9 mouse cellular contexts compared by ENCODE assay signal in the genomic region with DNA sequence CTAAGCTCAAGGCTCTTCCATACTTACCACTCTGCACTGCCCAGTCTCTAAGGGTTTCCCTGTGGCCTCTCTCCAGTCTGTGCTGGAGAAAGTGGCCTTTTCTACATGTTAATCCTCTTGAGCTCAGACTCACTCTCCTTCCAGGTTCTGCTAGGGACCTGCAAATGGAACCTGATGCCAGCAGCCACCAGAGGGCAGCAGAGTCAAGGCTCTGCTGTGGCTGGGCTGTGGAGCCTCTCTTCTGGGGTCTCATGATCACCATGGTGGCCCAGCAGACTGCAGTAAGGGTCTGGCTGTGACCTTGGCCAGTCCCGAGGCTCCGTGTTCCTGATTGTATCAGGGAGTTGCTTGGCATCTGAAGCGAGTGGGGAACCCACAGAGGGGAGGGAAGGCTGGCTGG. TPM values are rescaled to one million over a fixed set of nuclear protein-coding genes. Genes with fewer than 3 reads are reported as not detected.
DNase-seq lines count a peak whose midpoint lies in the region; ATAC-seq and TF ChIP-seq lines count a peak whose summit lies in the region.
"Had no signal": no experiment of that assay in that cellular context is flagged by ENCODE, and none has a peak within 500 bp of the region (broad histone marks: within the 10 kb centered on the region; RNA-seq: fewer than 3 reads in every experiment).

No protein-coding gene starts in this region.

- H3K9ac ChIP-seq in intestine, embryonic 14.5 days (ENCODE audit: low read length), result no peak overlapping the region
- no peak overlapping the region for H3K9ac ChIP-seq in intestine, embryonic 16.5 days (ENCODE audit: low read depth, low read length)
- H3K9ac ChIP-seq in ES-E14 (ENCODE audit: insufficient read depth, low read depth, low read length, poor library complexity, severe bottlenecking), result no peak overlapping the region
- H3K9ac ChIP-seq in neural tube, embryonic 12.5 days, result no peak overlapping the region

- H3K36me3 ChIP-seq in intestine, embryonic 14.5 days (ENCODE audit: control insufficient read depth, insufficient read depth, low read length), result no peaks in the 10 kb centered on the region
- H3K36me3 ChIP-seq in intestine, embryonic 16.5 days (ENCODE audit: control insufficient read depth, insufficient read depth, low read length), result no peaks in the 10 kb centered on the region
- no peaks in the 10 kb centered on the region for H3K36me3 ChIP-seq in ES-E14 (ENCODE audit: control insufficient read depth, insufficient read depth, low read length, poor library complexity, severe bottlenecking)
- H3K36me3 ChIP-seq in neural tube, embryonic 12.5 days, result no peaks in the 10 kb centered on the region

- H3K4me2 ChIP-seq in intestine, embryonic 14.5 days (ENCODE audit: low read length), result no peak overlapping the region
- H3K4me2 ChIP-seq in intestine, embryonic 16.5 days (ENCODE audit: low read depth, low read length), result no peak overlapping the region
- no peak overlapping the region for H3K4me2 ChIP-seq in neural tube, embryonic 12.5 days (replicated peaks)

- DNase-seq in intestine, embryonic 14.5 days (ENCODE audit: low spot score), result peak; percentile 84
- peak; percentile 56 for DNase-seq in ES-E14 (ENCODE audit: low read depth, low spot score)
- DNase-seq in cerebellum, postnatal 25 days, result peak; percentile 63 to 80
- peak; percentile 40 to 54 for DNase-seq in frontal cortex, postnatal 36 days (ENCODE audit: low spot score in 2 of 2)
- DNase-seq in left cerebral cortex, postnatal 25 days (ENCODE audit: low spot score in 2 of 2), result peak; percentile 45 to 46
- no peak for DNase-seq in Muller cell, postnatal 12 days (ENCODE audit: inconsistent ontology term)

- no peak for ATAC-seq in intestine, embryonic 14.5 days (replicated peaks; ENCODE audit: low FRiP score, low TSS enrichment, low read depth)
- ATAC-seq in intestine, embryonic 16.5 days, result no peak
- peak; percentile 37; the same call in 1 of the 2 replicates for ATAC-seq in neural tube, embryonic 12.5 days (ENCODE audit: low FRiP score, low read depth)

- intact Hi-C loops in left cerebral cortex, postnatal 25 days (cut with DNase I), result loop anchor here (10.0 kb wide), 2 partner anchors 232 to 802 kb away; no protein-coding TSS in a partner anchor

- no peaks in the 10 kb centered on the region for H3K27me3 ChIP-seq in intestine, embryonic 14.5 days (replicated peaks; ENCODE audit: control insufficient read depth, insufficient read depth, low read length)
- no peaks in the 10 kb centered on the region; the same call in 1 of the 2 replicates for H3K27me3 ChIP-seq in intestine, embryonic 16.5 days (replicated peaks; ENCODE audit: control insufficient read depth, insufficient read depth, low read length)
- H3K27me3 ChIP-seq in neural tube, embryonic 12.5 days (replicated peaks), result no peaks in the 10 kb centered on the region

- H3K4me1 ChIP-seq in intestine, embryonic 14.5 days (replicated peaks; ENCODE audit: control insufficient read depth, insufficient read depth, low read length), result no peaks in the 10 kb centered on the region
- no peaks in the 10 kb centered on the region for H3K4me1 ChIP-seq in intestine, embryonic 16.5 days (ENCODE audit: control insufficient read depth, insufficient read depth, low read length)
- H3K4me1 ChIP-seq in ES-E14 (ENCODE audit: control insufficient read depth in 2 of 2, insufficient read depth in 2 of 2, low read length in 2 of 2, poor library complexity in 1 of 2), result peaks cover 0 to 2% of the 10 kb centered on the region in 2 experiments; a peak in 1 of 4 replicates
- peaks cover 7% of the 10 kb centered on the region; the same call in 1 of the 2 replicates for H3K4me1 ChIP-seq in neural tube, embryonic 12.5 days

- H3K27ac ChIP-seq in intestine, embryonic 14.5 days (ENCODE audit: low read depth), result no peak overlapping the region
- H3K27ac ChIP-seq in intestine, embryonic 16.5 days (ENCODE audit: low read length), result no peak overlapping the region
- no peak overlapping the region for H3K27ac ChIP-seq in ES-E14 (ENCODE audit: insufficient read depth, low read depth, low read length, poor library complexity, severe bottlenecking)
- H3K27ac ChIP-seq in neural tube, embryonic 12.5 days, result no peak overlapping the region

- WGBS in intestine, embryonic 14.5 days, result 0% methylated on average over 3 of the region's 3 CpGs
- WGBS in intestine, embryonic 16.5 days, result 5% methylated on average over 3 of the region's 3 CpGs
- WGBS in neural tube, embryonic 12.5 days, result 7% methylated on average over 3 of the region's 3 CpGs

- no peak overlapping the region for H3K4me3 ChIP-seq in intestine, embryonic 14.5 days (ENCODE audit: low read depth, low read length)
- H3K4me3 ChIP-seq in intestine, embryonic 16.5 days (ENCODE audit: low read length), result no peak overlapping the region
- no peak overlapping the region for H3K4me3 ChIP-seq in ES-E14 (ENCODE audit: insufficient read depth in 1 of 2, low read depth in 1 of 2, low read length in 2 of 2, poor library complexity in 1 of 2, severe bottlenecking in 1 of 2)
- H3K4me3 ChIP-seq in neural tube, embryonic 12.5 days, result no peak overlapping the region
- H3K4me3 ChIP-seq: erythroblast, embryonic 14.5 days had no signal

- H3K9me3 ChIP-seq in intestine, embryonic 14.5 days (ENCODE audit: control insufficient read depth, low read length), result no peaks in the 10 kb centered on the region
- H3K9me3 ChIP-seq in intestine, embryonic 16.5 days (ENCODE audit: control insufficient read depth, low read length), result no peaks in the 10 kb centered on the region
- H3K9me3 ChIP-seq in ES-E14 (ENCODE audit: control insufficient read depth, insufficient read depth, low read depth, low read length), result no peaks in the 10 kb centered on the region
- no peaks in the 10 kb centered on the region for H3K9me3 ChIP-seq in neural tube, embryonic 12.5 days

- in situ Hi-C loops in ES-E14 (cut with MboI; ENCODE audit: low sequenced_read_pairs in 2 of 2, unreplicated experiment in 2 of 2), result no loop called here

TF ChIP-seq in ES-E14, 5 proteins besides CTCF, POLR2A, EP300 and RAD21:
- TF ChIP-seq ZC3H11A (IDR thresholded peaks at IDR 0.05; ENCODE audit: borderline replicate concordance, low read depth, low read length) (peak; percentile 87), ZNF384 (IDR thresholded peaks at IDR 0.05; ENCODE audit: low read depth, low read length) (no peak)

RNA-seq across cellular contexts. Expression of gene Pax7, which starts 39.3 kb away (rescaled TPM):
- not detected in 2 replicates for polyA plus RNA-seq in intestine, embryonic 14.5 days (2014; fragmentation: Nextera tagmentation; extraction: Ambion mirVana)
- not detected in 2 replicates for polyA plus RNA-seq in intestine, embryonic 16.5 days (2015; fragmentation: Nextera tagmentation; extraction: Ambion mirVana)
- 0.09 and 0.21 TPM in 2 replicates for total RNA-seq in ES-E14 (2012; rRNA removed)
- not detected for total RNA-seq in left cerebral cortex, postnatal 25 days (2021)
- polyA plus RNA-seq in neural tube, embryonic 12.5 days (2016; fragmentation: Nextera tagmentation; extraction: Ambion mirVana), result 2.3 and 2.7 TPM in 2 replicates
- polyA plus RNA-seq: erythroblast, embryonic 14.5 days had no signal
